Mouse (Mus musculus) MEL (cell line): ENCODE measurements around the gene Hivep2. TPM values are rescaled to one million over a fixed set of nuclear protein-coding genes. Genes with fewer than 3 reads are reported as not detected.
A peak's percentile ranks its signal among the peaks of the same experiment; 100 is the strongest.

Source experiments
- DNase-seq: peaks from one replicate; pipeline ENCODE4 v3.0.0; 2011; ENCODE audit warnings: low read depth, low spot score
- H3K27ac ChIP-seq: 2 replicates; pipeline ENCODE4 v1.5.1; 2012; ENCODE audit warnings: low read depth, mild to moderate bottlenecking, control low read depth, low read length, moderate library complexity; ENCODE audit not compliant: control insufficient read depth
- H3K27me3 ChIP-seq, 2 experiments: fragments of 150-350 bp in 1 of 2; sonication (generic) in 1 of 2; 2 replicates each; pipeline ENCODE4 v1.6.1; 2012; ENCODE audit warnings: low read length in 2 of 2, mild to moderate bottlenecking in 2 of 2, improper control_type of control experiment in 1 of 2, moderate library complexity in 1 of 2; ENCODE audit not compliant: insufficient read depth in 2 of 2, control insufficient read depth in 1 of 2
- H3K36me3 ChIP-seq, 2 experiments: 2 replicates each; pipeline ENCODE4 v1.6.1; 2012 to 2014; ENCODE audit warnings: low read length in 2 of 2, improper control_type of control experiment in 1 of 2, inconsistent platforms in 1 of 2, mild to moderate bottlenecking in 1 of 2; ENCODE audit not compliant: insufficient read depth in 2 of 2, control insufficient read depth in 1 of 2
- H3K4me1 ChIP-seq, 2 experiments: fragments of 150-350 bp in 1 of 2; sonication (generic) in 1 of 2; 2 replicates each; pipeline ENCODE4 v1.6.1; 2012; ENCODE audit warnings: low read length in 2 of 2, improper control_type of control experiment in 1 of 2, mild to moderate bottlenecking in 1 of 2; ENCODE audit not compliant: insufficient read depth in 2 of 2, control insufficient read depth in 1 of 2
- H3K4me3 ChIP-seq, 2 experiments: fragments of 150-350 bp in 1 of 2; sonication (generic) in 1 of 2; 2 replicates each; pipeline ENCODE4 v1.5.1; 2012; ENCODE audit warnings: low read depth in 2 of 2, low read length in 2 of 2, mild to moderate bottlenecking in 2 of 2, moderate library complexity in 2 of 2, control low read depth in 1 of 2, improper control_type of control experiment in 1 of 2; ENCODE audit not compliant: control insufficient read depth in 1 of 2, insufficient read depth in 1 of 2
- H3K79me2 ChIP-seq: 2 replicates; pipeline ENCODE4 v1.6.1; 2012; ENCODE audit warnings: mild to moderate bottlenecking, low read length, moderate library complexity; ENCODE audit not compliant: control insufficient read depth, poor library complexity, insufficient read depth
- H3K9ac ChIP-seq: 2 replicates; pipeline ENCODE4 v1.6.1; 2012; ENCODE audit warnings: low read depth, mild to moderate bottlenecking, control low read depth, low read length, moderate library complexity; ENCODE audit not compliant: control insufficient read depth, poor library complexity, severe bottlenecking
- H3K9me3 ChIP-seq: fragments of 150-350 bp; sonication (generic); replicated peaks from 2 replicates; pipeline ENCODE4 v1.6.1; 2012; ENCODE audit warnings: mild to moderate bottlenecking, low read length, improper control_type of control experiment, moderate library complexity; ENCODE audit not compliant: insufficient read depth
- CHD1 ChIP-seq: IDR thresholded peaks from 2 replicates; pipeline ENCODE4 v1.6.1; 2012; ENCODE audit warnings: low read depth, mild to moderate bottlenecking, inconsistent platforms, low read length, improper control_type of control experiment
- CHD2 ChIP-seq: IDR thresholded peaks from 2 replicates; pipeline ENCODE4 v1.6.1; 2011; ENCODE audit warnings: low read length, improper control_type of control experiment
- CTCF ChIP-seq, 3 experiments: IDR thresholded peaks in 2 of 3; conservative IDR thresholded peaks in 1 of 3; 2 replicates each; pipeline ENCODE4 v1.5.1; 2011 to 2012; ENCODE audit warnings: low read length in 3 of 3, low read depth in 2 of 3, mild to moderate bottlenecking in 2 of 3, improper control_type of control experiment in 1 of 3, inconsistent platforms in 1 of 3, mixed read lengths in 1 of 3, moderate library complexity in 1 of 3; ENCODE audit not compliant: control insufficient read depth in 1 of 3, insufficient read depth in 1 of 3, poor library complexity in 1 of 3, severe bottlenecking in 1 of 3
- E2F4 ChIP-seq: IDR thresholded peaks from 2 replicates; pipeline ENCODE4 v1.6.1; 2011; ENCODE audit warnings: low read depth, low read length, improper control_type of control experiment, borderline replicate concordance
- ELF1 ChIP-seq: IDR thresholded peaks from 2 replicates; pipeline ENCODE4 v1.6.1; 2014; ENCODE audit warnings: low read depth, mild to moderate bottlenecking, inconsistent platforms, low read length, improper control_type of control experiment, moderate library complexity
- EP300 ChIP-seq, 2 experiments: IDR thresholded peaks; 2 replicates each; pipeline ENCODE4 v1.6.1; 2011; ENCODE audit warnings: improper control_type of control experiment in 2 of 2, low read length in 2 of 2, low read depth in 1 of 2, mild to moderate bottlenecking in 1 of 2
- GABPA ChIP-seq: IDR thresholded peaks from 2 replicates; pipeline ENCODE4 v1.6.1; 2012; ENCODE audit warnings: low read depth, mild to moderate bottlenecking, inconsistent platforms, low read length, improper control_type of control experiment, moderate library complexity
- JUND ChIP-seq: IDR thresholded peaks from 2 replicates; pipeline ENCODE4 v1.6.1; 2011; ENCODE audit warnings: low read depth, mild to moderate bottlenecking, improper control_type of control experiment, low read length
- MAFK ChIP-seq: IDR thresholded peaks from 2 replicates; pipeline ENCODE4 v1.6.1; 2011; ENCODE audit warnings: low read depth, mild to moderate bottlenecking, low read length, improper control_type of control experiment, borderline replicate concordance
- MAZ ChIP-seq: IDR thresholded peaks from 2 replicates; pipeline ENCODE4 v1.6.1; 2012; ENCODE audit warnings: low read depth, mild to moderate bottlenecking, inconsistent platforms, low read length, improper control_type of control experiment
- MXI1 ChIP-seq: IDR thresholded peaks from 2 replicates; pipeline ENCODE4 v1.6.1; 2011; ENCODE audit warnings: mild to moderate bottlenecking, low read depth, low read length, improper control_type of control experiment
- MYC ChIP-seq: IDR thresholded peaks from 2 replicates; pipeline ENCODE4 v1.6.1; 2011; ENCODE audit warnings: low read depth, mild to moderate bottlenecking, low read length, improper control_type of control experiment, moderate library complexity
- NELFE ChIP-seq: IDR thresholded peaks from 2 replicates; pipeline ENCODE4 v1.6.1; 2011; ENCODE audit warnings: low read depth, low read length, improper control_type of control experiment
- POLR2A ChIP-seq, 2 experiments: IDR thresholded peaks; 2 replicates each; pipeline ENCODE4 v1.6.1; 2011 to 2012; ENCODE audit warnings: low read length in 2 of 2, mild to moderate bottlenecking in 2 of 2, control low read depth in 1 of 2, improper control_type of control experiment in 1 of 2, low read depth in 1 of 2, moderate library complexity in 1 of 2; ENCODE audit not compliant: control insufficient read depth in 1 of 2, insufficient read depth in 1 of 2, poor library complexity in 1 of 2
- POLR2AphosphoS2 ChIP-seq: IDR thresholded peaks from 2 replicates; pipeline ENCODE4 v1.6.1; 2011; ENCODE audit warnings: low read length, improper control_type of control experiment
- RAD21 ChIP-seq: IDR thresholded peaks from 2 replicates; pipeline ENCODE4 v1.6.1; 2011; ENCODE audit warnings: mild to moderate bottlenecking, low read depth, low read length, improper control_type of control experiment
- USF2 ChIP-seq, 2 experiments: IDR thresholded peaks; 2 replicates each; pipeline ENCODE4 v1.6.1; 2011 to 2012; ENCODE audit warnings: improper control_type of control experiment in 2 of 2, low read length in 2 of 2, borderline replicate concordance in 1 of 2, inconsistent platforms in 1 of 2, low read depth in 1 of 2, mild to moderate bottlenecking in 1 of 2; ENCODE audit not compliant: insufficient read depth in 1 of 2
- ZC3H11A ChIP-seq: IDR thresholded peaks from 2 replicates; pipeline ENCODE4 v1.6.1; 2012; ENCODE audit warnings: low read depth, mild to moderate bottlenecking, inconsistent platforms, low read length, improper control_type of control experiment
- ZMIZ1 ChIP-seq: IDR thresholded peaks from 2 replicates; pipeline ENCODE4 v1.6.1; 2012; ENCODE audit warnings: low read depth, mild to moderate bottlenecking, inconsistent platforms, low read length, improper control_type of control experiment, moderate library complexity
- polyA plus RNA-seq, 2 experiments: library from polyadenylated mRNA; stranded (reverse) in 1 of 2; unstranded in 1 of 2; fragments of >175 nt in 1 of 2; fragments of >200 nt in 1 of 2; gene quantifications; 2 replicates each; pipeline versions ENCODE4 v1.2.1 to v1.2.4; 2012; ENCODE audit warnings: low replicate concordance in 2 of 2, low read depth in 1 of 2; ENCODE audit not compliant: insufficient read length in 2 of 2, insufficient read depth in 1 of 2, missing spikeins in 1 of 2
- total RNA-seq: library from RNA; depleted of rRNA; stranded (reverse); fragments of 300-350 nt; gene quantifications from 2 replicates; pipeline ENCODE4 v1.2.3, GENCODE M21; 2012

Hivep2 gene
- total and polyA plus RNA-seq, 3 experiments = not detected

DNA sequence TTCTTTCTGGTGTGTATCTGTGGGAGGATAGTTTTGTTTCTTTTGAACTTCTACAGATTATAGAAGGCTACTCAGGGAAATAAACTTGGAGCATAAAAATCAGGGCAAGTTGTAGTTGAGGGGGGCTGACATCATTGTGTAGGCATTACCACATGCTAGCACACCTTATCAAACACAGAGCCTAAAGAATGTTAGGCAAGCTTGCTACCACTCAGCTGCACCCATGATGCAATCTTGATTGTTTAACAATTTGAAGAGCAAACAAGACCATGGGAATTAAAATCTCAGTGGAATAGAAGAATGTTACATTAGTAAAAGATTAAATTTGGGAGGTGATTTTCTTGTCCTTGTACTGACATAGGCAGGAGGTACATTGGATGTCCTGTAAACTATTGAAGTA, 18.4 kb downstream of the Hivep2 start:
- H3K9me3 ChIP-seq = no peaks in the 10 kb centered on the region
- no peak for DNase-seq

DNA sequence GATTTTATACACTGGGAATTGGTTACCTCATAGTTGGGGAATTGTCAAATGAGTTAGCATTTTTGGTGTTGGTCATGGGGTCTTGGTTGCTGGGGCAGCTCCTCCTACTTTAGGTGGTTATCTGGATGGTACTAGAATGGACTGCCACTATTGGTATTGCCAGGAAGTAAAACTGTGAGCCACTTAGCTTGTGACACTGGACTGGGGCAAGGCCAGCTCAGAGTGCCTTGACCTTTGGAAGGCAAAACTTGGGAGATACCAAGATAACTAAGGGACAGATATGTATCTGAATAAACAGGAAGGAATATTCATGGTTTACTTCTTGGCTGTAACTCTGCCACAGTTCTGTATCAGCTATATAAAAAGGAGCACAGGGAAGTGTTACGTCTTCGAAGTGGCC, 20.7 kb downstream of the Hivep2 start:
- H3K9me3 ChIP-seq = no peaks in the 10 kb centered on the region
- H3K9ac ChIP-seq = no peak overlapping the region
- TF ChIP-seq ELF1 (no peak), ZC3H11A (no peak), CHD2 (no peak), JUND (no peak), USF2 (IDR thresholded peaks at IDR 0.05; ENCODE audit: borderline replicate concordance in 1 of 2, insufficient read depth in 1 of 2, low read depth in 1 of 2, low read length in 2 of 2) (no peak)
- H3K27ac ChIP-seq = no peak overlapping the region
- no peaks in the 10 kb centered on the region for H3K79me2 ChIP-seq
- no peaks in the 10 kb centered on the region for H3K36me3 ChIP-seq
- H3K4me1 ChIP-seq = no peaks in the 10 kb centered on the region
- no peaks in the 10 kb centered on the region for H3K27me3 ChIP-seq
- DNase-seq = no peak
- no peak overlapping the region for H3K4me3 ChIP-seq

More for the DNA sequence above, 18.4 kb downstream of the Hivep2 start:
- no peaks in the 10 kb centered on the region for H3K27me3 ChIP-seq
- no peak for TF ChIP-seq POLR2AphosphoS2
- no peak for TF ChIP-seq NELFE
- TF ChIP-seq EP300 (IDR thresholded peaks at IDR 0.05; ENCODE audit: low read depth in 1 of 2, low read length in 2 of 2) = no peak
- TF ChIP-seq MAZ = no peak
- TF ChIP-seq RAD21 = no peak
- no peak for TF ChIP-seq ZMIZ1
- no peak for TF ChIP-seq POLR2A (IDR thresholded peaks at IDR 0.05; ENCODE audit: control insufficient read depth in 1 of 2, insufficient read depth in 1 of 2, low read depth in 1 of 2, low read length in 2 of 2, poor library complexity in 1 of 2)
- TF ChIP-seq CTCF (IDR thresholded peaks at IDR 0.05 in 2 of 3, conservative IDR thresholded peaks at IDR 0.05 in 1 of 3; ENCODE audit: control insufficient read depth in 1 of 3, insufficient read depth in 1 of 3, low read depth in 2 of 3, low read length in 3 of 3, poor library complexity in 1 of 3, severe bottlenecking in 1 of 3) = no peak
- TF ChIP-seq GABPA = no peak
- no peak for TF ChIP-seq E2F4
- TF ChIP-seq MAFK = no peak
- H3K4me1 ChIP-seq = no peaks in the 10 kb centered on the region
- H3K9ac ChIP-seq = no peak overlapping the region
- no peaks in the 10 kb centered on the region for H3K36me3 ChIP-seq
- no peak overlapping the region for H3K4me3 ChIP-seq
- no peaks in the 10 kb centered on the region for H3K79me2 ChIP-seq
- no peak overlapping the region for H3K27ac ChIP-seq

DNA sequence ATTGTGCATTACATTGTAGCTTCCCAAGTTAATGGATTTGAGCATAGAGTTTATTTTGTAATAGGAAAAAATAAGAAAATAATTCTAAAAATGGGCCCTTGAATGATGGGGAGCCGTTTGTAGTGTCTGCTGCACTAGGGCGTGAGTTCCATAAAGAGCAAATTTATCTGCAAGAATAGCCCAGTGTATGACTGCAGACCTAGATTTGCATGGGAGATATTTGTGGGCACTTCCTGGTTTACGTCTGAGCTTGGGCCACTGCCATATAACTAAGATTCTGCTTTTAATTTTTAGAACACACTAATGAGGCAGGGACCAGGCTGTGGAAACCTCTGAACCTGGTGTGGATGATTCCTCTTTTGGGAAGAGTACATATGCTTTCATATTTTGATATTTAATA, 21.5 kb downstream of the Hivep2 start:
- Histone ChIP-seq H3K36me3 (no peaks in the 10 kb centered on the region), H3K9me3 (no peaks in the 10 kb centered on the region), H3K4me3 (no peak overlapping the region), H3K27me3 (no peaks in the 10 kb centered on the region), H3K79me2 (no peaks in the 10 kb centered on the region), H3K27ac (no peak overlapping the region), H3K4me1 (no peaks in the 10 kb centered on the region), H3K9ac (no peak overlapping the region)
- TF ChIP-seq CHD1 (no peak), MXI1 (no peak), ZC3H11A (no peak), MYC (no peak), CTCF (IDR thresholded peaks at IDR 0.05 in 2 of 3, conservative IDR thresholded peaks at IDR 0.05 in 1 of 3; ENCODE audit: control insufficient read depth in 1 of 3, insufficient read depth in 1 of 3, low read depth in 2 of 3, low read length in 3 of 3, poor library complexity in 1 of 3, severe bottlenecking in 1 of 3) (no peak), JUND (no peak)
- DNase-seq = peak; percentile 1
